ENCODE assay signal across 8 mouse cellular contexts in the genomic region with DNA sequence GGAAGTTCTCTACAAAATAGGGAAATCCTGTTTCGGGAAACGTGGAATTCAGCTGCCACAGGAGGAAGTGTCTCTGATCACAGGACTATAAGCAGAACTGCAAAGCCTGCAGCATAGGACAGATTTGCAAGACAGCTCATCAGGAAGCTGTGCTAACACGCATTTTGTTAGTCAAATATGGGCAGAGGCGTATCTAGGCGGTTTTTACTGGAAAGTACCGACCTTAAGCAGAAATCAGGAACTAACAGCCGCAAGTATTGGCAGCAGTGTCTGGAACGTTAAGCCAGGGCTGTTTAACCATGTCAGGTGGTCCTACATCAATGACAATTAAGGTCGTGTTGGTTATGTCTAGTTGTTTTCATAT. TPM values are rescaled to one million over a fixed set of nuclear protein-coding genes. Genes with fewer than 3 reads are reported as not detected.
A peak's percentile ranks its signal among the peaks of the same experiment; 100 is the strongest.
DNase-seq lines count a peak whose midpoint lies in the region; ATAC-seq lines count a peak whose summit lies in the region.

No protein-coding gene starts in this region.

- WGBS in liver, embryonic 15.5 days (ENCODE audit: insufficient replicate concordance), result 12% methylated on average over 9 of the region's 9 CpGs
- 82% methylated on average over 9 of the region's 9 CpGs for WGBS in forebrain, embryonic 15.5 days

- peak overlapping the region; percentile 83 for H3K27ac ChIP-seq in liver, embryonic 15.5 days (replicated peaks)
- H3K27ac ChIP-seq in forebrain, embryonic 15.5 days (replicated peaks), result no peak overlapping the region

- no peaks in the 10 kb centered on the region for H3K36me3 ChIP-seq in liver, embryonic 15.5 days (replicated peaks)
- no peaks in the 10 kb centered on the region for H3K36me3 ChIP-seq in forebrain, embryonic 15.5 days

- no peak for DNase-seq in frontal cortex, postnatal 14 days (ENCODE audit: low spot score in 2 of 2)
- DNase-seq in CD4-positive helper T cell, adult 2 months (ENCODE audit: low read depth, low spot score), result peak; percentile 92
- peak; percentile 79 to 92 for DNase-seq in heart, adult 9 months (ENCODE audit: low spot score in 2 of 2)
- peak; percentile 55 to 62 for DNase-seq in spleen, adult 18-20 months
- no peak for DNase-seq in cerebellum, postnatal 25 days

- no peaks in the 10 kb centered on the region for H3K27me3 ChIP-seq in liver, embryonic 15.5 days
- H3K27me3 ChIP-seq in forebrain, embryonic 15.5 days, result no peaks in the 10 kb centered on the region

- ATAC-seq in frontal cortex, adult (ENCODE audit: low TSS enrichment), result peak; percentile 86
- ATAC-seq in liver, embryonic 15.5 days (ENCODE audit: insufficient read depth), result no peak
- ATAC-seq in forebrain, embryonic 15.5 days (replicated peaks), result no peak

- no peaks in the 10 kb centered on the region for H3K9me3 ChIP-seq in liver, embryonic 15.5 days (replicated peaks)
- no peaks in the 10 kb centered on the region for H3K9me3 ChIP-seq in forebrain, embryonic 15.5 days

- H3K4me3 ChIP-seq in liver, embryonic 15.5 days (replicated peaks), result no peak overlapping the region
- H3K4me3 ChIP-seq in forebrain, embryonic 15.5 days, result no peak overlapping the region

- H3K4me2 ChIP-seq in liver, embryonic 15.5 days, result no peak overlapping the region
- no peak overlapping the region for H3K4me2 ChIP-seq in forebrain, embryonic 15.5 days (replicated peaks)

- peaks cover 83% of the 10 kb centered on the region for H3K4me1 ChIP-seq in liver, embryonic 15.5 days (replicated peaks)
- peaks cover 5% of the 10 kb centered on the region; the same call in 1 of the 2 replicates for H3K4me1 ChIP-seq in forebrain, embryonic 15.5 days

- no peak overlapping the region for H3K9ac ChIP-seq in liver, embryonic 15.5 days
- H3K9ac ChIP-seq in forebrain, embryonic 15.5 days (replicated peaks), result no peak overlapping the region

RNA-seq across cellular contexts. Expression of gene Cd69, which starts 42.4 kb away (rescaled TPM):
- polyA plus RNA-seq in liver, embryonic 15.5 days (2015; fragmentation: Nextera tagmentation; extraction: Ambion mirVana), result 0.93 and 1.2 TPM in 2 replicates
- not detected in 2 replicates for polyA plus RNA-seq in forebrain, embryonic 15.5 days (2015; fragmentation: Nextera tagmentation; extraction: Ambion mirVana)

RNA-seq across cellular contexts. Expression of gene Clec2d, which starts 52.4 kb away (rescaled TPM):
- 0.58 and 0.59 TPM in 2 replicates for polyA plus RNA-seq in liver, embryonic 15.5 days (2015; fragmentation: Nextera tagmentation; extraction: Ambion mirVana)
- 0.14 TPM in 1 of 2 replicates, not detected in the other for polyA plus RNA-seq in forebrain, embryonic 15.5 days (2015; fragmentation: Nextera tagmentation; extraction: Ambion mirVana)

Comparison
In these comparisons a context has a peak if more than half of its experiments do, and no peak if none do; other contexts are left out.
1. DNase-seq: peak in CD4-positive helper T cell, adult 2 months (single experiment), heart, adult 9 months (2 of 2) and spleen, adult 18-20 months (2 of 2); none in frontal cortex, postnatal 14 days (0 of 2) and cerebellum, postnatal 25 days (0 of 2).